Mouse (Mus musculus): Measurements from ENCODE around the gene Mphosph10. TPM values are rescaled to one million over a fixed set of nuclear protein-coding genes. Genes with fewer than 3 reads are reported as not detected.
A peak's percentile ranks its signal among the peaks of the same experiment; 100 is the strongest.

The Mphosph10 gene
- polyA plus RNA-seq (2012; rRNA removed): 11.4 and 12.1 TPM in 2 replicates

DNA sequence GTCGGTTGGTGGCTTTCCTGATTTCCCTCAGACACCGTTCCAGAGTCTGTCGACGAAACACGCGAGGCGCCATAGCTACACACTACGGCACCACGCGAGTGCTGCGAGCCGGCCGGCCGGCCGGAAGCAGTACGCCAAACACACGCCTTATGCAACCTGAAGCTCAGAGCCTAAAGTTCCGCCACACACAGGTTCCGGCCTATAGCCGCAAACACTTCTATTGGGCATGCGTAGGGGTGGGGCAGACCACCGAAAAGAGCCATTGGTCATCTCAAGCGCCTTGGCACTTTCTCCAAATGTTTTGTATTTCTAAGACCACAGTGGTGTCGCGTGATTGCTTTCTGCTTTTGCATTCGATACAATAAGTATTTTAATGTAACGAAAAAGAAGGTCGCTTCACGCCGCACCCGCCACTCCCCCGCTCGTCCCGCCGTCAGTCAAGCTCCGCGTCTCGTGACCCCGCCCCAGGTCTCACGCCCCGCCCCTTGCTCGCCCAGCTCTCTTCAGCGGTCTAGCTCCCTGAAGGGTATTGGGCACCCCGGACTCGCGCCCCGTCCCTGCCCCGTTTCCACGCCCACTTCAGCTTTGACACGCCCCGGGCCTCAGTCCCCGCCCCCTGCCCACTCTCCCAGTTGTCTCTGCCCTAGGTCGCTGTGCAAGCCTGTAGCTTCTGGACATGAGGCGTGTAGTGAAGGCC, at the start of gene Mphosph10, which contains the start of gene Mcee:
TSS of gene Mphosph10 (minus strand) at position 147 of the 697 bp plus-strand sequence.
TSS of gene Mcee (plus strand) at position 486 of the 697 bp plus-strand sequence.
- no peaks in the 10 kb centered on the region for H3K4me1 ChIP-seq (ENCODE audit: control insufficient read depth, insufficient read depth, low read length)
- 0 out of 2 replicates have a peak within 1 kb of the TSS, but pooled peaks have one; percentile 1 for H3K27ac ChIP-seq (ENCODE audit: insufficient read depth, low read length)
- peak within 1 kb of the TSS; percentile 66 for H3K4me3 ChIP-seq (ENCODE audit: insufficient read depth, low read length)
- TF ChIP-seq CTCF (IDR thresholded peaks at IDR 0.05; ENCODE audit: extremely low read depth, insufficient read depth, low read length): no peak
- peak; percentile 59 for TF ChIP-seq POLR2A (IDR thresholded peaks at IDR 0.05; ENCODE audit: extremely low read depth, insufficient read depth, low read length)

DNA sequence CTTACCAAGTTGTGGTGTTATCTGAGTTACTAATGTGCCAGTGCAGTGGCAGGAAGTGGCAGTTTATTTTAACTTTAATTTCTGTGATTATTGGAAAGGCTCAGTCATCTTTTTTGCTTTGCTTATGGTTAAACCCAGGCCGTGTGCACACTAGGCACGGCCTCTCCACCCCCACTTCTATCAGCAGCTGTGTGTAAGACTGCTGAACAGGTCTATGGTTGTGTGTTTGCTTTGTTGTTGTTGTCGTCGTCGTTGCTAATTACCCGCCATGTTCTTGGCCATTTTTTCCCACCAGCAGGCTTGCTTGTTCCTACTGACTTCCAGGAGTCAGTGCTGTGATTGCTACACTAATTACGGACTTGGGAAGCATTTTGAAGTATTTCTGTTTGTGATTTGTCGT, 48.5 kb upstream of the Mphosph10 start:
- Histone ChIP-seq H3K4me1 (ENCODE audit: control insufficient read depth, insufficient read depth, low read length) (no peaks in the 10 kb centered on the region), H3K4me3 (ENCODE audit: insufficient read depth, low read length) (no peak overlapping the region), H3K27ac (ENCODE audit: insufficient read depth, low read length) (no peak overlapping the region)
- TF ChIP-seq POLR2A (IDR thresholded peaks at IDR 0.05; ENCODE audit: extremely low read depth, insufficient read depth, low read length) (no peak), CTCF (IDR thresholded peaks at IDR 0.05; ENCODE audit: extremely low read depth, insufficient read depth, low read length) (no peak)

DNA sequence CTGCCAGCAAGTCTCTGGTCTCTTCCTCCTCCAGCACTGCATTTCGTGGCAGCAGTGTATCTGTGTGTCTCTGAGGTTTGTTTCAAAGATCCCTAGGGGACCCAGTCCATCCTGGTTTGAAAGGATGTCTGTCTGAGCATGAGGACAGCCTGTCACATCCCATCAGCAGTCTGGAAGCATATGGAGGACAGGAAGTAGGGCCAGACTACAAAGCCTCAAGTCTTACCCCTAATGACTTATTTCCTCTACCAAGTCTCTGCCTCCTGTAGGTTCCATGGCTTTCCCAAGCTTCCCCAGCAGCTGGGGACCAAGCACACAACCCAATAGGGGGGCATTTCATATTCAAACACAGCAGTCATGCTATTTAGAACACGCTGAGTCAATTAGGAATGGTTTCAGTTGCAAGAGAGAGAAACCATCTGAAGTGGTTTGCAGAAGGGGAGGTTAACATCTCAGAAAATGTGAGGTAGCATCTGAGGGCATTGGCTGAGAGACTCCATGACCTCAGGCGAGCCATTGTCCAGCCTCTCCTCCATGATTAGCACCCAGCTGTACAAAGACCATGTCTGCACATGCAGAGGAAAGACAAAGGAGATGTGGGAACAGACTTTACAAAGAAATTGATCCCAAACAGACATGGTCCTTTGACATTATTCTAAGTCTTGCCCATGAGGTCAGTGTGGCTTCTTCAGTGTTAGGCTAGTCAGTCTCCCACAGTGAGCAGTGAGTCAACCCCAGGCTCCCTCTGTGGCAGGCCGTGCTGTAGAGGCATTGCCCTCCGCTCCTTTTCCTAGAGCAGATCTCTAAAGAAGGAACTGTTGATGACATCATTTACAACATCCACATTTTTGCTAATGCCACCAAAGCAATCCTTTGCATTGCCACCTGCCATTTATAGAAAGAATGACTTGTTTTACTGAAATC, 47.8 kb upstream of the Mphosph10 start:
- no peak overlapping the region for H3K4me3 ChIP-seq (ENCODE audit: insufficient read depth, low read length)
- no peaks in the 10 kb centered on the region for H3K4me1 ChIP-seq (ENCODE audit: control insufficient read depth, insufficient read depth, low read length)
- H3K27ac ChIP-seq (ENCODE audit: insufficient read depth, low read length): no peak overlapping the region
- TF ChIP-seq CTCF (IDR thresholded peaks at IDR 0.05; ENCODE audit: extremely low read depth, insufficient read depth, low read length) (no peak), POLR2A (IDR thresholded peaks at IDR 0.05; ENCODE audit: extremely low read depth, insufficient read depth, low read length) (no peak)

DNA sequence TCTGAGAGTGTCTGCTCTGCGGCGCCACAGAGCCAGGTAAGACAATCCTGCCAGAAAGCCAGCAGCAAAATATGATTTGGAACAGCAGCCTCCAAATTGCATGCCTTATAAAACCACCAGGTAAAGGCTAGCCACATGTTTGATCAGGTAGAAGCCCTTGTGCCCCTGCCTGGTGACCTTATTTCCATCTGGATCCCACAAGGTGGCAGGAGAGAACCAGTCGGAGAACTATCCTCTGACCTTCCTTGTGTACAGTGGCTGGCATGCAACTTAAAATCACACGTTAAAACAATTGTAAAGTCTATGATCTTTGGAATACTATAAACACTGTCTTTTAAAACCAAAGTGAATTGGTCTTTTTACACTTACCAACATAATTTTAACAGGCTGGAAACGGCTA, 32.8 kb upstream of the Mphosph10 start:
- TF ChIP-seq CTCF (IDR thresholded peaks at IDR 0.05; ENCODE audit: extremely low read depth, insufficient read depth, low read length): peak; percentile 39; the same call in 1 of the 2 replicates
- no peak for TF ChIP-seq POLR2A (IDR thresholded peaks at IDR 0.05; ENCODE audit: extremely low read depth, insufficient read depth, low read length)
- H3K4me1 ChIP-seq (ENCODE audit: control insufficient read depth, insufficient read depth, low read length): no peaks in the 10 kb centered on the region
- no peak overlapping the region for H3K27ac ChIP-seq (ENCODE audit: insufficient read depth, low read length)
- H3K4me3 ChIP-seq (ENCODE audit: insufficient read depth, low read length): no peak overlapping the region

DNA sequence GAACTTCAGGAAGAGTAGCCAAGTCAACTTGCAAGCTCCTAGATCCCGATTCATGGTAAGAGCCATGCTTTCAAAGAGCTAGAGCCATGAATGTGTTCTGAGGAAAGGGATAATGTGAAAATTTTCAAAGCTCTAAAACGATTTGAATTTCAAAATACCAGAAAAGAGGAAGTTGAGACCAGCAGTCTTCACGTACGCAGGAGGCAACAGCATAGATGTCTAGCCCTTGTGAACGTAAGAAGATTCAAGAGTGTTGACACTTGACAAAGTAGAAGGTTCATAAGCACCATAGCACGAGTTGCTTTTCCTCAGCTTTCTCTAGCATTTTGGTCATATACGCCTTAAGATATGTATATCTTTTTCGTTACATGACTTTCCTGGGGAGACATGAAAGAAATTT, 11.9 kb upstream of the Mphosph10 start:
- no peak overlapping the region for H3K4me3 ChIP-seq (ENCODE audit: insufficient read depth, low read length)
- no peak overlapping the region for H3K27ac ChIP-seq (ENCODE audit: insufficient read depth, low read length)
- TF ChIP-seq POLR2A (IDR thresholded peaks at IDR 0.05; ENCODE audit: extremely low read depth, insufficient read depth, low read length) (no peak), CTCF (IDR thresholded peaks at IDR 0.05; ENCODE audit: extremely low read depth, insufficient read depth, low read length) (no peak)
- no peaks in the 10 kb centered on the region for H3K4me1 ChIP-seq (ENCODE audit: control insufficient read depth, insufficient read depth, low read length)

DNA sequence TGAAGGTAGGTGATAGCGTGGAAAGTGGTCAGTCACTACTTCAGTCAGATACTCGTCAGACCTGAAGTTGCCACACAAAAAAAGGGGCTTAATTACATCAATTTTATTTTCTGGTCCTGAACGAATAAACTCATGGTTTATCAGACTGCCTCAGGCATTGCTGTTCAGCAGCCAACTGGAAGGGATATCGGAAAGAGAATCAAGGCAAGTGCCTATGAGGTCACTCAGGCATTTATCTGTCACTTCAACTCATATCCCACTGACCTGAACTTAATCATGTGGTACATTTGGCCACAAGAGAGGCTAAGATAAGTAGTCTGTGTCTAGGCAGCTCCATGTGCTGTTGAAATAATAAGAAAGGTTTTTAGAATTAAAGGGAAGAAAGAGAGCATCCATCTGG, 10.4 kb upstream of the Mphosph10 start:
- Histone ChIP-seq H3K27ac (ENCODE audit: insufficient read depth, low read length) (no peak overlapping the region), H3K4me1 (ENCODE audit: control insufficient read depth, insufficient read depth, low read length) (no peaks in the 10 kb centered on the region), H3K4me3 (ENCODE audit: insufficient read depth, low read length) (no peak overlapping the region)
- TF ChIP-seq CTCF (IDR thresholded peaks at IDR 0.05; ENCODE audit: extremely low read depth, insufficient read depth, low read length): no peak
- TF ChIP-seq POLR2A (IDR thresholded peaks at IDR 0.05; ENCODE audit: extremely low read depth, insufficient read depth, low read length): no peak

DNA sequence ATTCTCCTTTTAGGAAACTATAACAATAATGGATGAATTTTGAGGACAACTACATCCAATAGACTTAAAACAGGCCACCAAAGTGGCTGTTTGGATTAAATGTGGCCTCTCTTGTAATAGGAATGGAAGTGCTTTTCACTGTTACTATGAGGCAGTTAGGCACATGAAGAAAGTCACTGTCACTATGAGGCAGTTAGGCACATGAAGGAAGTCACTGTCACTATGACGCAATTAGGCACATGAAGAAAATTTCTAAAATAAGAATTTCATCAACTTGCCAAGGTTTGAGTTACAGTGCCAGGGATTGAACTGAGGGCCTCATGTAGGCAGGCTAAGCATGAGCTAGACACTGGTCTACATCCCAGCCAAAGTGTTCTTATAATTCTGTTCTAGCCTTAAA, 8.7 kb upstream of the Mphosph10 start:
- Histone ChIP-seq H3K4me1 (ENCODE audit: control insufficient read depth, insufficient read depth, low read length) (no peaks in the 10 kb centered on the region), H3K4me3 (ENCODE audit: insufficient read depth, low read length) (no peak overlapping the region), H3K27ac (ENCODE audit: insufficient read depth, low read length) (no peak overlapping the region)
- TF ChIP-seq POLR2A (IDR thresholded peaks at IDR 0.05; ENCODE audit: extremely low read depth, insufficient read depth, low read length) (no peak), CTCF (IDR thresholded peaks at IDR 0.05; ENCODE audit: extremely low read depth, insufficient read depth, low read length) (no peak)

DNA sequence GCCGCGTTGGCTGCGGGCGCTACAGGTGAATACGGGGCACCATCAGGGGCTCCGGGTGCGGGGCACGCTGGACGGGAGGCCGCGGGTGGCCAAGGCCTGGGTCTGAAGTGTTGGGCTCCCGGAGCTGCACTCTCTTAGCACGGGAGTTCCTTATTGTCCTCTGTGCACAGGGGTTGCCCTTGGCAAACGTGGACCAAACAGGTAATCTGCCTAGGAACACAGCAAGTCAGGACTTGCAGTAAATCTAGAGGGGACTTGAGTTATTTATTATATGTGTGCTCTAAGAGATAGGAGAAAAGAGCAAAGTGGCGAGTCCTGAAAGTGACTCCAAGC, 717 bp upstream of the Mphosph10 start:
- Histone ChIP-seq H3K4me1 (ENCODE audit: control insufficient read depth, insufficient read depth, low read length) (no peaks in the 10 kb centered on the region), H3K27ac (ENCODE audit: insufficient read depth, low read length) (0 out of 2 replicates have a peak overlapping the region, but pooled peaks have one; percentile 1), H3K4me3 (ENCODE audit: insufficient read depth, low read length) (peak overlapping the region; percentile 66)
- TF ChIP-seq CTCF (IDR thresholded peaks at IDR 0.05; ENCODE audit: extremely low read depth, insufficient read depth, low read length) (no peak), POLR2A (IDR thresholded peaks at IDR 0.05; ENCODE audit: extremely low read depth, insufficient read depth, low read length) (no peak)

DNA sequence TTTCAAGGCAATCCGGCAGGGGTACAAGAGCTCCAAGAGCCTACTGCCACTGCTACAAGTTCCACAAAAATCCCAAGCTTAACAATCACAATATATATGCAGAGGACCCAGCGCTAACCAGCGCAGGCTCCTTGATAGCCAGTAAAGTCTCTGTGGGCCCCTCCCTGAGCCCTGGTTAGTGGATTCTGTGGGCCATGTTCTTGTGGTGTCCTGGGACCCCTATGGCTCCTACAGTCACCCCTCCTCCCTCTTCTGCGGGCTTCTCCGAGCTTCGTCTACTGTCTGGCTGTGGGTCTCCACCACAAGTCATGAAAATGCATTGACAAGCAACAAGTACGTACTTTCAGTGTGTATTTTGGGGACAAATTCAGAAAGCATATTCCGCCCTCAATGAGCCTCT, 589 bp downstream of the Mphosph10 start:
- H3K27ac ChIP-seq (ENCODE audit: insufficient read depth, low read length): no peak overlapping the region
- peak overlapping the region; percentile 66 for H3K4me3 ChIP-seq (ENCODE audit: insufficient read depth, low read length)
- TF ChIP-seq CTCF (IDR thresholded peaks at IDR 0.05; ENCODE audit: extremely low read depth, insufficient read depth, low read length): no peak
- TF ChIP-seq POLR2A (IDR thresholded peaks at IDR 0.05; ENCODE audit: extremely low read depth, insufficient read depth, low read length): no peak
- no peaks in the 10 kb centered on the region for H3K4me1 ChIP-seq (ENCODE audit: control insufficient read depth, insufficient read depth, low read length)

All from cortical plate, adult 2 months (tissue).